Mouse (Mus musculus) B cell, adult 2 months (primary cell): ENCODE data around the gene Hmga2.
"Not testable (repeated sequence)": the region's sequence is repeated elsewhere in the genome, so short reads cannot be mapped to it uniquely, and the experiment has no call there.

Experiments used
- DNase-seq, 2 experiments: peaks; one replicate each; pipeline ENCODE4 v3.0.0; 2022

The Hmga2 gene

GRCm38 (mm10) chr10:120390912-120391835 is 85.1 kb downstream of the Hmga2 start:
- no peak for DNase-seq

GRCm38 (mm10) chr10:120389707-120390106 is 86.6 kb downstream of the Hmga2 start:
- no peak for DNase-seq

GRCm38 (mm10) chr10:120388966-120389365 is 87.3 kb downstream of the Hmga2 start:
- no peak for DNase-seq

GRCm38 (mm10) chr10:120388400-120388871 is 87.8 kb downstream of the Hmga2 start:
- no peak for DNase-seq

GRCm38 (mm10) chr10:120387105-120387504 is 89.2 kb downstream of the Hmga2 start:
- DNase-seq: no peak

GRCm38 (mm10) chr10:120384797-120385600 is 91.3 kb downstream of the Hmga2 start:
- no peak for DNase-seq

GRCm38 (mm10) chr10:120384040-120384439 is 92.2 kb downstream of the Hmga2 start:
- no peak for DNase-seq

- DNase-seq: no peak
Measured at GRCm38 (mm10) chr10:120377795-120378194, 98.5 kb downstream of the Hmga2 start.

GRCm38 (mm10) chr10:120377327-120377752 is 98.9 kb downstream of the Hmga2 start:
- DNase-seq: peak in 1 of 2 experiments; percentile 6

- DNase-seq: no peak
Measured at GRCm38 (mm10) chr10:120375438-120375837, 100.8 kb downstream of the Hmga2 start.

GRCm38 (mm10) chr10:120371215-120371614 is 105.1 kb downstream of the Hmga2 start:
- no peak for DNase-seq

- DNase-seq: no peak
Measured at GRCm38 (mm10) chr10:120369187-120369805, 107.0 kb downstream of the Hmga2 start.

- DNase-seq: peak in 1 of 2 experiments; percentile 1
Measured at GRCm38 (mm10) chr10:120366173-120366592, 110.1 kb downstream of the Hmga2 start.

GRCm38 (mm10) chr10:120365380-120366172 is 110.7 kb downstream of the Hmga2 start:
- no peak for DNase-seq

- no peak for DNase-seq
Measured at GRCm38 (mm10) chr10:120363983-120364582, 112.2 kb downstream of the Hmga2 start.

GRCm38 (mm10) chr10:120363298-120363982 is 112.8 kb downstream of the Hmga2 start:
- not testable (repeated sequence) for DNase-seq

- no peak for DNase-seq
Measured at GRCm38 (mm10) chr10:120354523-120355030, 121.7 kb downstream of the Hmga2 start.

- no peak for DNase-seq
Measured at GRCm38 (mm10) chr10:120345325-120345724, 130.9 kb downstream of the Hmga2 start.

GRCm38 (mm10) chr10:120344558-120345318 is 131.5 kb downstream of the Hmga2 start:
- no peak for DNase-seq

GRCm38 (mm10) chr10:120339906-120340305 is 136.4 kb downstream of the Hmga2 start:
- not testable (repeated sequence) for DNase-seq
